Mouse (Mus musculus) liver, postnatal 0 days (tissue): Measurements from ENCODE around the gene 1700007K13Rik.

Source experiments
- CTCF ChIP-seq: sonication (generic); IDR thresholded peaks from 2 replicates; pipeline ENCODE4 v1.5.1; 2016; ENCODE audit warnings: antibody characterized with exemption, low read depth
- EP300 ChIP-seq: IDR thresholded peaks from 2 replicates; pipeline ENCODE4 v1.6.1; 2016; ENCODE audit warnings: antibody characterized with exemption, low read depth, mild to moderate bottlenecking

- peak; percentile 40 for TF ChIP-seq CTCF
- no peak for TF ChIP-seq EP300
Observed at GRCm38 (mm10) chr2:28495207-28495756, 29.1 kb upstream of the 1700007K13Rik start.
